Mouse (Mus musculus): ENCODE results near the gene Intu.

DNA sequence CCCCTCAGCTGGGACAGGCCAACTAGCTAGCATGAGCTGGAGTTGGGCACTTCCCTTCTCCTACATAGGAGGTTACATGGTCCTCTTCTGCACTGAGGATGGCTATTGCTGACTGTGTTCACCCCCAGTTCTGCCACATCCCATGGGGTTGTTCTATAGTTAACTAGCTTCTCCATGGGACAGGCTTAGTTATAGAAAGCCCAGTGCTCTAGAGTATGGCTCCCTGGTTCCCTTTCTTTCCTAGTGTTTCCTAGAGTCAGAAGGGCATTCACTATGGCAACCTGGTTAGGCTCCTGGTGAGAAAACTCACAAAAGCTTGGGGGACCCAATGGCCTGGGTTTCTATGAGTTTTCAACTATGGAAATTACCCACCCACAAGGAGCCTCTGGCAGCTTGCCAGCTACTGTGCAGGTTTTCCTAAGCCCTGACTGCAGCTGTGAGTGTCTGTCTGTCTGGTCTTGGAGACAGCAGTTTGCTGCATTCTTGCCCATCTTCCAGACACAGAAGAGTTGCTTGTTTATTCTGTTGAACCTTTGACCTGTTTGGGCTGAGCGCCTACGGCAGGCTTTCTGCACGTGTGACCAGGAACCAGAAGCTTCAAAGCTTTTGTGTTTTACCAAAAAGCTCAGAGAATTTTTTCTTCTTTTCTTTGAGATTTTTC, 154.9 kb downstream of the Intu start:
- TF ChIP-seq CTCF (IDR thresholded peaks at IDR 0.05; ENCODE audit: low read depth) (no peak), EP300 (optimal IDR thresholded peaks at IDR 0.05) (no peak)
